Mouse (Mus musculus): ENCODE measurements at regions not wholly inside any gene's neighbourhood (a gene's known extent, or its start where the extent isn't known, plus 50 kb on each side); places are given as distances from the start of the nearest gene placed in this dataset.
A peak's percentile ranks its signal among the peaks of the same experiment; 100 is the strongest.

GRCm38 (mm10) chr14:80657408-80657807 is 673.5 kb downstream of the Olfm4 start:
- peak; percentile 57 for DNase-seq (ENCODE audit: low read depth)

GRCm38 (mm10) chr14:80682876-80683275 is 699.0 kb downstream of the Olfm4 start:
- no peak for DNase-seq (ENCODE audit: low read depth)

DNA sequence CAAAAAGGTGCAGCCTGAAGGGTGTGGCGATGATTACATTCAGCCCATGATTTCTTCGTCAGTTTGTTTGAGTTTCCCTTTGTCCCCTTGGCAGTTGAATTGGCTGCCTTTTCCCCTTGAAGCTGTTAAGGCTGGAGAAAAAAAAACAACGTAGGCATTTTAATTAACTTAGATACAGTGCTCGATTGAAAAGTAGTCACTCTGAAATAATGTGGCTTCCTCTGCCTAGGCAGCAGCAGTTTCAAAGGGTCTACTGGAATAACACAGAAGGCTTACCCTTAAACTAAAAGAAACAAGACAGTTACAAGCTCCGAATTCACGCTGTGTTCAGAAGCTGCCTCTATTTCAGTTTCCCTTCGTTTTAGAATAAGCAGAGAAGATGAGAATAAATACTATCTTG is 699.4 kb downstream of the Olfm4 start:
- DNase-seq (ENCODE audit: low read depth), result no peak

- no peak for DNase-seq (ENCODE audit: low read depth)
These were observed 699.8 kb downstream of the Olfm4 start for GRCm38 (mm10) chr14:80683703-80684102.

- no peak for DNase-seq (ENCODE audit: low read depth)
These were observed 706.6 kb downstream of the Olfm4 start for GRCm38 (mm10) chr14:80690476-80690875.

GRCm38 (mm10) chr14:80722766-80723531 is 739.1 kb downstream of the Olfm4 start:
- no peak for DNase-seq (ENCODE audit: low read depth)

GRCm38 (mm10) chr14:80731194-80731593 is 747.3 kb downstream of the Olfm4 start:
- DNase-seq (ENCODE audit: low read depth), result no peak
